Mouse (Mus musculus) liver, embryonic 14.5 days (tissue): Measurements from ENCODE around the gene Myl4. TPM values are rescaled to one million over a fixed set of nuclear protein-coding genes. Genes with fewer than 3 reads are reported as not detected.

Experiments
- ATAC-seq: fragments of 200-750 bp; cut with Nextera tagmentation; 2 replicates; pipeline ENCODE4 v1.8.0; 2017; ENCODE audit warnings: moderate number of reproducible peaks, mild to moderate bottlenecking, moderate library complexity; ENCODE audit not compliant: insufficient read depth
- DNase-seq, 3 experiments: peaks; one replicate each; pipeline ENCODE4 v3.0.0-alpha.2; 2012 to 2013; ENCODE audit warnings: low read depth in 3 of 3, low spot score in 3 of 3
- H3K27ac ChIP-seq: fragments of 300-500 bp; sonication (generic); 2 replicates; pipeline ENCODE4 v1.5.1; 2014; ENCODE audit warnings: moderate library complexity, mild to moderate bottlenecking, control low read depth, inconsistent platforms
- H3K27me3 ChIP-seq: fragments of 300-500 bp; sonication (generic); 2 replicates; pipeline ENCODE4 v1.6.1; 2014; ENCODE audit warnings: mild to moderate bottlenecking, low read length, moderate library complexity; ENCODE audit not compliant: control insufficient read depth, insufficient read depth
- H3K36me3 ChIP-seq: fragments of 300-500 bp; sonication (generic); replicated peaks from 2 replicates; pipeline ENCODE4 v1.6.1; 2014; ENCODE audit warnings: low read depth; ENCODE audit not compliant: control insufficient read depth, insufficient read depth
- H3K4me1 ChIP-seq, 2 experiments: fragments of 200-500 bp in 1 of 2; fragments of 300-500 bp in 1 of 2; sonication (generic) in 1 of 2; replicated peaks; 2 replicates each; pipeline ENCODE4 v1.6.1; 2012 to 2014; ENCODE audit warnings: antibody characterized with exemption in 1 of 2, inconsistent platforms in 1 of 2, low read length in 1 of 2; ENCODE audit not compliant: control insufficient read depth in 2 of 2, insufficient read depth in 2 of 2
- H3K4me2 ChIP-seq: fragments of 300-500 bp; sonication (generic); 2 replicates; pipeline ENCODE4 v1.6.1; 2014; ENCODE audit warnings: low read depth, mild to moderate bottlenecking, control low read depth, moderate library complexity
- H3K4me3 ChIP-seq, 2 experiments: fragments of 200-500 bp in 1 of 2; fragments of 300-500 bp in 1 of 2; sonication (generic) in 1 of 2; 2 replicates each; pipeline ENCODE4 v1.5.1; 2012 to 2014; ENCODE audit warnings: low read depth in 2 of 2, low read length in 2 of 2, mild to moderate bottlenecking in 2 of 2, control low read depth in 1 of 2, inconsistent platforms in 1 of 2, moderate library complexity in 1 of 2; ENCODE audit not compliant: insufficient read depth in 1 of 2
- H3K9ac ChIP-seq: fragments of 300-500 bp; sonication (generic); replicated peaks from 2 replicates; pipeline ENCODE4 v1.6.1; 2014; ENCODE audit warnings: mild to moderate bottlenecking, control low read depth, moderate library complexity
- H3K9me3 ChIP-seq: fragments of 300-500 bp; sonication (generic); 2 replicates; pipeline ENCODE4 v1.6.1; 2016; ENCODE audit warnings: low read length, mixed read lengths; ENCODE audit not compliant: control insufficient read depth
- CTCF ChIP-seq: IDR thresholded peaks from 2 replicates; pipeline ENCODE4 v1.5.1; 2016; ENCODE audit warnings: antibody characterized with exemption, low read depth, control low read depth
- EP300 ChIP-seq: IDR thresholded peaks from 2 replicates; pipeline ENCODE4 v1.6.1; 2016; ENCODE audit warnings: antibody characterized with exemption, low read depth
- WGBS: fragments of 180-500 bp; shearing (Covaris S2); extraction: QIAGEN DNeasy Blood & Tissue Kit; methylation state at CpG from one replicate; pipeline ENCODE4 v1.1.7; 2014; ENCODE audit not compliant: insufficient replicate concordance; 5-methylcytosine and 5-hydroxymethylcytosine counted together
- polyA plus RNA-seq, 2 experiments: library from polyadenylated mRNA; depleted of rRNA in 1 of 2; stranded (reverse) in 1 of 2; unstranded in 1 of 2; fragments of >200 nt; fragmentation: Nextera tagmentation in 1 of 2; extraction: Ambion mirVana in 1 of 2; gene quantifications; 2 replicates each; pipeline versions ENCODE4 v1.2.1 to v1.2.3; 2012 to 2014

Myl4 gene
- polyA plus RNA-seq, 2 experiments = 0.50 to 0.51 TPM

GRCm38 (mm10) chr11:104547502-104547901 lies 3.0 kb upstream of the Myl4 start:
- H3K4me2 ChIP-seq = peak overlapping the region; percentile 85
- no peak overlapping the region for H3K4me3 ChIP-seq
- TF ChIP-seq CTCF (no peak), EP300 (no peak)
- H3K4me1 ChIP-seq = peaks cover 34 to 37% of the 10 kb centered on the region in 2 experiments
- no peak overlapping the region for H3K27ac ChIP-seq
- no peak for ATAC-seq
- peaks cover 6% of the 10 kb centered on the region for H3K36me3 ChIP-seq
- H3K9ac ChIP-seq = peak overlapping the region; percentile 14
- DNase-seq = no peak
- no peaks in the 10 kb centered on the region for H3K9me3 ChIP-seq
- 54% methylated on average over 3 of the region's 3 CpGs for WGBS
- no peaks in the 10 kb centered on the region for H3K27me3 ChIP-seq

- peak in 2 of 3 experiments; percentile 36 to 44 for DNase-seq
- peaks cover 6% of the 10 kb centered on the region for H3K36me3 ChIP-seq
- H3K9me3 ChIP-seq = no peaks in the 10 kb centered on the region
- no peak for TF ChIP-seq EP300
- no peak for TF ChIP-seq CTCF
- peak overlapping the region; percentile 85 for H3K4me2 ChIP-seq
- H3K9ac ChIP-seq = peak overlapping the region; percentile 100
- H3K27me3 ChIP-seq = no peaks in the 10 kb centered on the region
- under 1% methylated on average over 53 of the region's 53 CpGs for WGBS
- peak overlapping the region; percentile 81 for H3K27ac ChIP-seq
- peak; percentile 78 for ATAC-seq
- peak overlapping the region; percentile 84 to 97 for H3K4me3 ChIP-seq
- peaks cover 24 to 28% of the 10 kb centered on the region in 2 experiments for H3K4me1 ChIP-seq
Measured at GRCm38 (mm10) chr11:104549438-104550405, 741 bp upstream of the Myl4 start.

GRCm38 (mm10) chr11:104558065-104558464 lies 7.6 kb downstream of the Myl4 start:
- no peaks in the 10 kb centered on the region for H3K36me3 ChIP-seq
- no peaks in the 10 kb centered on the region; a peak in 1 of 4 replicates for H3K4me1 ChIP-seq
- H3K9me3 ChIP-seq = no peaks in the 10 kb centered on the region
- H3K9ac ChIP-seq = no peak overlapping the region
- H3K27ac ChIP-seq = no peak overlapping the region
- DNase-seq (no peak), ATAC-seq (no peak)
- no peak for TF ChIP-seq CTCF
- no peak for TF ChIP-seq EP300
- 48% methylated on average over 4 of the region's 4 CpGs for WGBS
- no peak overlapping the region for H3K4me3 ChIP-seq
- H3K4me2 ChIP-seq = no peak overlapping the region
- H3K27me3 ChIP-seq = no peaks in the 10 kb centered on the region

- no peaks in the 10 kb centered on the region; a peak in 1 of 4 replicates for H3K4me1 ChIP-seq
- WGBS = 49% methylated on average over 4 of the region's 4 CpGs
- H3K4me3 ChIP-seq = no peak overlapping the region
- TF ChIP-seq EP300 = no peak
- no peak for TF ChIP-seq CTCF
- no peaks in the 10 kb centered on the region for H3K36me3 ChIP-seq
- no peak overlapping the region for H3K9ac ChIP-seq
- ATAC-seq (no peak), DNase-seq (no peak)
- H3K27ac ChIP-seq = no peak overlapping the region
- no peaks in the 10 kb centered on the region for H3K9me3 ChIP-seq
- no peaks in the 10 kb centered on the region for H3K27me3 ChIP-seq
- no peak overlapping the region for H3K4me2 ChIP-seq
Measured at GRCm38 (mm10) chr11:104558651-104559403, 8.4 kb downstream of the Myl4 start.

- Histone ChIP-seq H3K4me3 (no peak overlapping the region), H3K36me3 (no peaks in the 10 kb centered on the region), H3K4me1 (no peaks in the 10 kb centered on the region; a peak in 1 of 4 replicates), H3K27ac (no peak overlapping the region), H3K4me2 (no peak overlapping the region), H3K9ac (no peak overlapping the region), H3K9me3 (no peaks in the 10 kb centered on the region), H3K27me3 (no peaks in the 10 kb centered on the region)
- 47% methylated on average over 2 of the region's 2 CpGs for WGBS
- no peak for ATAC-seq
- no peak for TF ChIP-seq EP300
- DNase-seq = no peak
Measured at GRCm38 (mm10) chr11:104560971-104561370, 10.5 kb downstream of the Myl4 start.
